Mouse (Mus musculus) midbrain, embryonic 15.5 days (tissue): ENCODE measurements around the gene Kank2. TPM values are rescaled to one million over a fixed set of nuclear protein-coding genes. Genes with fewer than 3 reads are reported as not detected.

Source experiments
- ATAC-seq: fragments of 200-750 bp; cut with Nextera tagmentation; replicated peaks from 2 replicates; pipeline ENCODE4 v1.8.0; 2017; ENCODE audit warnings: moderate TSS enrichment
- H3K27ac ChIP-seq: fragments of 300-500 bp; sonication (generic); 2 replicates; pipeline ENCODE4 v1.5.1; 2015; ENCODE audit warnings: mild to moderate bottlenecking, inconsistent platforms
- H3K27me3 ChIP-seq: fragments of 300-500 bp; sonication (generic); replicated peaks from 2 replicates; pipeline ENCODE4 v1.6.1; 2015; ENCODE audit warnings: inconsistent platforms
- H3K36me3 ChIP-seq: fragments of 300-500 bp; sonication (generic); replicated peaks from 2 replicates; pipeline ENCODE4 v1.6.1; 2015; ENCODE audit warnings: inconsistent platforms
- H3K4me1 ChIP-seq: fragments of 300-500 bp; sonication (generic); 2 replicates; pipeline ENCODE4 v1.6.1; 2015; ENCODE audit warnings: inconsistent platforms
- H3K4me2 ChIP-seq: fragments of 300-500 bp; sonication (generic); 2 replicates; pipeline ENCODE4 v1.6.1; 2015; ENCODE audit warnings: inconsistent platforms, mild to moderate bottlenecking, moderate library complexity
- H3K4me3 ChIP-seq: fragments of 300-500 bp; sonication (generic); 2 replicates; pipeline ENCODE4 v1.5.1; 2015; ENCODE audit warnings: mild to moderate bottlenecking, inconsistent platforms
- H3K9ac ChIP-seq: fragments of 300-500 bp; sonication (generic); 2 replicates; pipeline ENCODE4 v1.6.1; 2015; ENCODE audit warnings: mild to moderate bottlenecking, inconsistent platforms
- H3K9me3 ChIP-seq: fragments of 300-500 bp; sonication (generic); 2 replicates; pipeline ENCODE4 v1.6.1; 2016; ENCODE audit warnings: inconsistent platforms
- WGBS: fragments of 180-500 bp; shearing (Covaris S2); methylation state at CpG from one replicate; pipeline ENCODE4 v1.1.7; 2015; ENCODE audit warnings: mixed read lengths; 5-methylcytosine and 5-hydroxymethylcytosine counted together
- polyA plus RNA-seq: library from polyadenylated mRNA; unstranded; fragments of >200 nt; fragmentation: Nextera tagmentation; extraction: Ambion mirVana; gene quantifications from 2 replicates; pipeline ENCODE4 v1.2.1, GENCODE M21; 2015

Kank2 gene
- polyA plus RNA-seq, 1 experiment from 2014 or later: 5.8 TPM

DNA sequence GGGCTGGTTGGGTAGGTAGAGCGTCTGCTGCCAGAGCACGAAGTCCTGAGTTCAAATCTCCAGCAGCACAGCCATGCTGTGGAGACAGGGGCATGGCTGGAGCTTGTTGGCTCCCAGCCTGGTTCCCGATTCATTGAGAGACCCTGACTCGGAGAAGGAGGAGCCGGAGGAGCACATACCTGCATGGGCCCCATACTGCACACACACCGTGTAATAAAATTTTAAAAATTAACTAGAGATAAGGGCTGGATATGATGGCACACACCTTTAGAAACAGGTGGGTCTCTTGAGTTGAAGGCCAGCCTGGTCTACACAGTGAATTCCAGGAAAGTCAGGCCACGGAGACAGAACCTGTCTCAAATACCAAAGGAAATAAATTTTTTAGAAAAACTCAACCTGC, 64.6 kb downstream of the Kank2 start:
- WGBS: 98% methylated on average over 7 of the region's 7 CpGs
- H3K4me3 ChIP-seq: no peak overlapping the region

DNA sequence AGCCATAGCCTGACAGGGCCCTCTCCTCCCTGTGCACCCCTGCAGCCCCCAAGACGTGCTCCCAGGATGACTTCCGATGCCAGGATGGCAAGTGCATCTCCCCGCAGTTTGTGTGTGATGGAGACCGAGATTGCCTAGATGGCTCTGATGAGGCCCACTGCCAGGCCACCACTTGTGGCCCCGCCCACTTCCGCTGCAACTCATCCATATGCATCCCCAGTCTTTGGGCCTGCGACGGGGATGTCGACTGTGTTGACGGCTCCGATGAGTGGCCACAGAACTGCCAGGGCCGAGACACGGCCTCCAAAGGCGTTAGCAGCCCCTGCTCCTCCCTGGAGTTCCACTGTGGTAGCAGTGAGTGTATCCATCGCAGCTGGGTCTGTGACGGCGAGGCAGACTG, 65.1 kb downstream of the Kank2 start:
- no peak overlapping the region for H3K4me3 ChIP-seq
- ATAC-seq: no peak
- no peak overlapping the region for H3K4me2 ChIP-seq
- no peak overlapping the region for H3K27ac ChIP-seq
- no peaks in the 10 kb centered on the region for H3K9me3 ChIP-seq
- H3K4me1 ChIP-seq: no peaks in the 10 kb centered on the region
- WGBS: 77% methylated on average over 17 of the region's 17 CpGs
- no peak overlapping the region for H3K9ac ChIP-seq
- H3K27me3 ChIP-seq: no peaks in the 10 kb centered on the region
- H3K36me3 ChIP-seq: peaks cover 49% of the 10 kb centered on the region

More for the DNA sequence above, 64.6 kb downstream of the Kank2 start:
- Histone ChIP-seq H3K36me3 (peaks cover 55% of the 10 kb centered on the region), H3K9ac (no peak overlapping the region), H3K9me3 (no peaks in the 10 kb centered on the region), H3K4me2 (no peak overlapping the region), H3K27ac (no peak overlapping the region), H3K27me3 (no peaks in the 10 kb centered on the region), H3K4me1 (no peaks in the 10 kb centered on the region)
- no peak for ATAC-seq

DNA sequence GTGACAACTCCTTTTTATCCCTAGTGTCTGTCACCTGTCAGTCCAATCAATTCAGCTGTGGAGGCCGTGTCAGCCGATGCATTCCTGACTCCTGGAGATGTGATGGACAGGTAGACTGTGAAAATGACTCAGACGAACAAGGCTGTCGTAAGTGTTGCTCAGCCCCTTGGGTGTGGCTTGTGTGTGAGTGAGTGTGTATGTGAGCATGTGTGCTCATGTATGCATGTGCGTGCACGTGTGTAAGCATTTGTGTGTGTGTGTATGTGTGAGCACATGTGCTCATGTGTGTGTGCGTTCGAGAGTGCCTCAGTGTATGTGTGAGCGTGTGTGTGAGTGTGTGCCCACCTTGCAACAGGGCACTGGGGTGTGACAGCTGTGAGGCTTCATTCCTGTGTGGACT, 66.3 kb downstream of the Kank2 start:
- Histone ChIP-seq H3K9me3 (no peaks in the 10 kb centered on the region), H3K27ac (no peak overlapping the region), H3K9ac (no peak overlapping the region), H3K4me1 (no peaks in the 10 kb centered on the region), H3K27me3 (no peaks in the 10 kb centered on the region), H3K36me3 (peaks cover 41% of the 10 kb centered on the region), H3K4me2 (no peak overlapping the region), H3K4me3 (no peak overlapping the region)
- ATAC-seq: no peak
- WGBS: 95% methylated on average over 9 of the region's 9 CpGs

DNA sequence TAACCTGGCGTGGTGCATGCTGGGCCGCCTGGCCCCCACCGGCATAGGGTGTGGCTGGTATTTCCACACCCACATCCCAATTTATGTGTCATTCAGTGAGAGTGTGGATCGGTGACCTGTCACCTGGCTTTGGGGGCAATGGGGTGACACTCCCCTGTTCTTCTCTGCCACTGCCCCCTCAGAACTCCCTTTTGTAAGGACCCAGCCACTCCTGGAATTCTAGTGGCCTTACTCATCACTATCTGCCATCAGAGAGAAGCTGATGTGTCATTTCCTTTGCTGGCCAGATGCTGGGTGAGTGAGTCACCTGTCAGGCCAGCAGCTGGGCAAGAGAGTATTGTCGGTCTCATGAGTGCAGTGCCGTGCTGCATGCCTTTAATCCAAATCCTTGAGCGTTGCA, 69.3 kb downstream of the Kank2 start:
- 84% methylated on average over 7 of the region's 7 CpGs for WGBS
- no peak for ATAC-seq
- no peaks in the 10 kb centered on the region for H3K27me3 ChIP-seq
- H3K4me2 ChIP-seq: no peak overlapping the region
- H3K9ac ChIP-seq: no peak overlapping the region
- H3K4me1 ChIP-seq: peaks cover 24% of the 10 kb centered on the region
- no peak overlapping the region for H3K27ac ChIP-seq
- H3K36me3 ChIP-seq: peaks cover 20% of the 10 kb centered on the region
- no peaks in the 10 kb centered on the region for H3K9me3 ChIP-seq
- no peak overlapping the region for H3K4me3 ChIP-seq

DNA sequence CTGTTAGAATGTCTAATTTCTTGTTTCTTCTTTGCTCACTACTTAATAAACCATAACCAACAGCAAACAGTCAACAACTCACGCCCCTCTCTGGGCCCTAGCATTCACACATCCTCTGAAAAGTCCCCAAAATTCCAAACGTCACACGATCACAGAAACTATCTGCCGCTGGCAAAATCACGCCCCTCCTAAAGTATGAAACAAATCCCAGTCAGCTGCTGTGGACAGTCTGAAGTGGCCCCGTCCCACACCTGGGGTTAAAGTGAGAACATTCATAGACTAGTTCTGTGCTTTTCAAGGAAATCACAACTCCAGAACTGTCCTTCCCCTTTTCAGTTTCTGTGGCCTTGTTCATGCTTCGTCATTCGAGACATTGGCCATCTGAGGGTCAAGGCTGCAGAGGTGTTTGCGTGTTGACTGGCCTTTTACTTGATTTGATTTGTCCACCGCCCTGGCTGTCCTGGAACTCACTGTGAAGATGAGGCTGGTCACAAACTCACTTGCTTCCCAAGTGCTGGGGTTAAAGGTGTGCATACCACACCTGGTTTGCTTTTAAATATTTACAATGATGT, 70.2 kb downstream of the Kank2 start:
- ATAC-seq: no peak

DNA sequence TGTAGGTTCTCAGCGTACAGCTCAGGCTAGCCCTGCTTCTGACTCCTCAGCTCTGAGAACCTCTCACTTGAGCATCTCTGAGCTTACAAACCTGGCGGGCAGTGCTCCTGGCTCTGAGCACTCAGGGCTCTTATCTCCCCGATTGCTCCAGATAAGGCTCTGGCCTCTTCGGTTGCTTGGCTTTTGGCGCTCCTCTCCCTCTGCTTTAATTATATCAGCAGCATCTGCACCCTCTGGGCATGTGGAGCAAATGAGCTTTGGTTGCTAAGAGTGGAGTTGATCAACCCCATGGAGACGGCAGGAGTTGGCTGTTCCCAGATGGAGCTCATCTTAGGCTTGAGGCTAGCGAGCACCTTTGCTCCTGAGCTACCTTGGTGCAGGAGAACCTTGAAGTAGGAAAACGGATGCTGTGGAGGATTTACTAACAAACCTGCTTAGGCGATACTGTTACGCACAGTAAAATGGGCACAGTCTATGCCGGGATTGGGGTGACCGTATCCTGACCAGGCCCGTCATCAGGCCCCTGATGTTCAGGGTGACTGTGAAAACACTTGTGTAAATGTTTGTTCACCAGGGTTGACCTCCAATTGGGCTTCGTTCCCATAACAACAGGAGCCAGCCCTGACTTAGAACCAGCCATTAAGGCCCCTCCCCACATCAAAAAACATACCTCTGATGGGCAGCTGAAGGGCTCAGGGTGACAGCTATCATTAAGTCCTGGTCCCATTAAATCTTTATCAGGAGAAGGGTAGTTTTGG, 72.1 kb downstream of the Kank2 start:
- ATAC-seq: no peak
- Histone ChIP-seq H3K4me2 (peak overlapping the region; percentile 81), H3K27me3 (no peaks in the 10 kb centered on the region), H3K36me3 (no peaks in the 10 kb centered on the region), H3K9ac (no peak overlapping the region), H3K9me3 (no peaks in the 10 kb centered on the region), H3K27ac (0 out of 2 replicates have a peak overlapping the region, but pooled peaks have one; percentile 39), H3K4me3 (no peak overlapping the region), H3K4me1 (peaks cover 31% of the 10 kb centered on the region)
- 65% methylated on average over 14 of the region's 14 CpGs for WGBS

More for the DNA sequence above, 70.2 kb downstream of the Kank2 start:
- Histone ChIP-seq H3K4me3 (no peak overlapping the region), H3K27me3 (no peaks in the 10 kb centered on the region), H3K9ac (no peak overlapping the region), H3K4me2 (no peak overlapping the region), H3K9me3 (no peaks in the 10 kb centered on the region), H3K4me1 (peaks cover 24% of the 10 kb centered on the region), H3K36me3 (peaks cover 11% of the 10 kb centered on the region), H3K27ac (no peak overlapping the region)
- 91% methylated on average over 10 of the region's 10 CpGs for WGBS

DNA sequence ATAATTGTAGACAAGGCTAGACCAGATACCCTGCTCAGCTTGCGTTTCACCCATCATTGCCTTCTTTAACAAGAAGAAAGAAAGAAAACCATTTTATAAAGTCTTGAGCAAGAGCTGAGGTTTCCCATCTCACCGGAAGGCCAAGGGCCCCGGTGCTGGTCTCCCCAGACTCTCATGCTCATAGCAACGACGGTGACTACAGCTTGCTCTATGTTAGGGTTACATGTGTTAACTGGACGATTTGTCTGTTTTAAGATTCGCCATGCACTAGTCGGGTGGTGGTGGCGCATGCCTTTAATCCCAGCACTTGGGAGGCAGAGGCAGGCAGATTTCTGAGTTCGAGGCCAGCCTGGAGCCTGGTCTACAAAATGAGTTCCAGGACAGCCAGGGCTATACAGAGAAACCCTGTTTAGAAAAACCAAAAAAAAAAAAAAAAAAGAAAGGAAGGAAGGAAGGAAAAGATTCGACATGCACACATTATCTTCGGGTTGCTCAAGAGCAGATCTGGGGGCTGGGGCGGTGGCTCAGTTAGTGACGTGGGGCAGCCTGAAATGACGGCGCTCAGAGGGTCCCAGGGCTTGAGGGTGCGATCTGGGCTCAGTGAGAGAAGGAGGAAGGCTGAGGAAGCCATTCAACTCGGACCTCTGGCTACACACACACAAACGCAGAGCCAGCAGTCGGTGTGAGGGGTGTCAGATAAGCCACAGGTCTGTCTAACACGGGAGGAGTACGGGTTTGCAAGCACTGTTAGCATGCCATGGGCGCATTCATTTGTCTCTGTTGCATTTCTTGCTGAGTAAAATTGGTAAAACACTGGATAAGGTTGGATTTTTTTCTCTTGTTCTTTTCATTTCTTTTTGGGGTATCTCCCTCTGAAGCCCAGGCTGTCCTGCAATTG, 73.1 kb downstream of the Kank2 start:
- Histone ChIP-seq H3K27me3 (no peaks in the 10 kb centered on the region), H3K4me2 (peak overlapping the region; percentile 81), H3K27ac (0 out of 2 replicates have a peak overlapping the region, but pooled peaks have one; percentile 39), H3K9me3 (no peaks in the 10 kb centered on the region), H3K9ac (no peak overlapping the region), H3K4me1 (peaks cover 31% of the 10 kb centered on the region), H3K36me3 (no peaks in the 10 kb centered on the region), H3K4me3 (peak overlapping the region; percentile 56)
- ATAC-seq: no peak
- whole genome bisulfite sequencing: 85% methylated on average over 23 of the region's 23 CpGs

DNA sequence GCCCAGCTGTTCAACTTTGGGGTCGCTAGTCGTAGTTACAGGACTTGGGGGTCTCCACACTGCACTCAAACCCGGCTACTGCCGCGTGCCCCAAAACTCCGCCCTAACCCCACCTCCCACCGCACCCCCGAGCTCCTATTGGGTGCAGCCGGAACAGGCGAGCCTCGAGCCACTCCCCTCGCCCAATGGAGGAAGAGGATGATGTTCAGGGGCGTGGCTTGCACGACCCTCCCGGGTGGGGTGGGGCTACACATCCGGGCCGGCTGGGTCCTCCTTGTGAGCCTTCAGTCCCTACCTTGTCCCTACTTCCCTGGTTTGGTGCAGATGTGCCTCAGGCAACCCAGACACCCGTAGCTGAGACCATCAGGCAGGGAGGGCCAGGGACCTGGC, 74.4 kb downstream of the Kank2 start:
- 1% methylated on average over 18 of the region's 18 CpGs for WGBS
- peak; percentile 98 for ATAC-seq

DNA sequence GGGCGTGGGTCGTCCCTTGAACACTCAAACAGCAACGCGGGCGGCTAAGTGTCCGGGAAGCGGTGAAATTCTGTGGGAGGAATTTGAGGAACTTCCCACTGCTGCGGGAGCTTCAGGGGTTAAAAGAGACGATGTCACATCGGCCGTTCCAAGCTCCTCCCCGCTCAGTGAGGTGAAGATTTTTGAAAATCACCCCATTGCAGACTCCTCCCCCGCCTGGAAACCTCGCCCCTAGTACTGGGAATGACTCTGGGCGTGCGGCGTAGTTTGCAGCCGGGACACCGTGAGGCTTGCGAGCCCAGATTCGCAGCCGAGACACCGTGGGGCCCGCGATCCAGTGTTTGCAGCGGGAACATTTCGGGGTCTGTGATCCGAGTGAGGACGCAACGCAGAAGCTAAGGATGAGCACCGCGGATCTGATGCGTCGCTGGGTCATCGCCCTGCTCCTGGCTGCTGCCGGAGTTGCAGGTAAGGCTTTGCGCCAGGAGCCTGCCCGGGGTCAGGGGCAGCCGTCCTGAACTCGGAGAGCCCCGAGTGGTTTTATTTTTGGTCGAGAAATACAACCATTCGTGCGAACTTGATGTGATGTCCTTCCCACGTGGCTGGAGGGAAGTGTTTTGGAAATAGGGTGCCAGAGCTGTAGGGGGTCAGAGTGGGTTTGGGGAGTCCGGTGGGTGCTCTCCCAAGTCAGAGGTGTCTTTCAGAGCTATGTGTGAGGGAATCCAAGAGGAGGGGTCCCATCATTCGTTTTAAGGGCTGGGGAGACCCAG, 75.0 kb downstream of the Kank2 start, which contains the start of gene Ldlr:
TSS of gene Ldlr (plus strand) at position 107 of the 770 bp plus-strand sequence.
- peaks cover 31% of the 10 kb centered on the region for H3K4me1 ChIP-seq
- no peaks in the 10 kb centered on the region for H3K9me3 ChIP-seq
- peak; percentile 87 for ATAC-seq
- no peaks in the 10 kb centered on the region for H3K36me3 ChIP-seq
- H3K27ac ChIP-seq: peak within 1 kb of the TSS; percentile 90
- peak within 1 kb of the TSS; percentile 53 for H3K9ac ChIP-seq
- WGBS: under 1% methylated on average over 47 of the region's 47 CpGs
- H3K4me3 ChIP-seq: peak within 1 kb of the TSS; percentile 56
- peak within 1 kb of the TSS; percentile 81 for H3K4me2 ChIP-seq
- H3K27me3 ChIP-seq: no peaks in the 10 kb centered on the region

More for the DNA sequence above, 74.4 kb downstream of the Kank2 start:
- Histone ChIP-seq H3K9ac (peak overlapping the region; percentile 53), H3K4me2 (peak overlapping the region; percentile 81), H3K4me1 (peaks cover 31% of the 10 kb centered on the region), H3K4me3 (peak overlapping the region; percentile 56), H3K27ac (peak overlapping the region; percentile 90), H3K36me3 (no peaks in the 10 kb centered on the region), H3K9me3 (no peaks in the 10 kb centered on the region), H3K27me3 (no peaks in the 10 kb centered on the region)

DNA sequence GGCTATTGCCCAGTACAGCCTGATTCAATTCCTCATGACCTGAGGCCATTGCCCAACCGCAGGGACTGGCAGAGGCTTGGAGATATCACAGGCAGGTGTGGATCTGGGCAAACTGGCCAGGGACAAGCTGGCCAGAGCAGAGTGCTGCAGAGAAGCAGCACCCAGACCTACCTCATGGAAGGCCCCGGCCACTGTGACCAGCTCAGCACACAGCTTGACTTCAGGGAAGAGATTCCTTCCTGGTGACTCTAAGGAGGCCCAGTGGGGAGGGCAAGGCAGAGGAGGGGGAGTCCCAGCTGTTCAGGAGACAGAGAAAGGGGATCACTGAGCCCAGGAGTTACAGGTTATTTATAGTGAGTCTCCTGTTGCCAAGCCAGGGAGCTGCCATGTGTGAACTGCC, 77.5 kb downstream of the Kank2 start:
- peaks cover 23% of the 10 kb centered on the region for H3K4me1 ChIP-seq
- H3K27me3 ChIP-seq: no peaks in the 10 kb centered on the region
- H3K4me2 ChIP-seq: no peak overlapping the region
- H3K9ac ChIP-seq: no peak overlapping the region
- H3K9me3 ChIP-seq: no peaks in the 10 kb centered on the region
- no peaks in the 10 kb centered on the region for H3K36me3 ChIP-seq
- H3K27ac ChIP-seq: no peak overlapping the region
- WGBS: 71% methylated on average over 2 of the region's 2 CpGs
- no peak for ATAC-seq
- H3K4me3 ChIP-seq: no peak overlapping the region

DNA sequence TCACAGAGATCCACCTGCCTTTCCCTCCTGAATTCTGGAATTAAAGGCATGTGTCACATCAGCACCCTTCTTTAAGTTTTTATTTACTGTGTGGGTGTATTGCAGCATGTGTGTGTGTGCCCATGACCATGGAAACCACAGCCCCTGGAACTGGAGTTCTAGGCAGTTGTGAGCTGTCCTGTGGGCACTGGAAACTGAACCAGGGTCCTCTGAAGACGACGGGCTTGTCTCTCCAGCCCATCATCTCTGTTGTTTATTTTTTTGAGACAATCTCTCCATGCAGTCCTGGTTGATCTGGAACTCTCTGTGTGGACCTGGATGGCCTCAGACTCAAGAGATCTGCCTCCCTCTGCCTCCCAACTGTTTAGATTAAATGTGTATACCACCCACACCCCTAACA, 81.5 kb downstream of the Kank2 start:
- Histone ChIP-seq H3K9ac (no peak overlapping the region), H3K27ac (no peak overlapping the region), H3K9me3 (no peaks in the 10 kb centered on the region), H3K4me3 (no peak overlapping the region), H3K27me3 (no peaks in the 10 kb centered on the region), H3K4me1 (no peaks in the 10 kb centered on the region), H3K36me3 (no peaks in the 10 kb centered on the region), H3K4me2 (no peak overlapping the region)
- no peak for ATAC-seq
- WGBS: 88% methylated on average over 2 of the region's 2 CpGs
